Mouse (Mus musculus): ENCODE results near the gene Rpp25l. TPM values are rescaled to one million over a fixed set of nuclear protein-coding genes. Genes with fewer than 3 reads are reported as not detected.
"Not testable (repeated sequence)": the region's sequence is repeated elsewhere in the genome, so short reads cannot be mapped to it uniquely, and the experiment has no call there.

Rpp25l gene
- polyA plus RNA-seq, 1 experiment from 2014 or later: 59.5 TPM

GRCm38 (mm10) chr4:41690014-41690413 is 23.3 kb downstream of the Rpp25l start:
- not testable (repeated sequence) for ATAC-seq (ENCODE audit: insufficient read depth, low FRiP score, low read depth); H3K36me3 ChIP-seq; H3K9ac ChIP-seq; H3K27me3 ChIP-seq (replicated peaks); H3K27ac ChIP-seq; H3K9me3 ChIP-seq; H3K4me2 ChIP-seq; H3K4me3 ChIP-seq (replicated peaks); H3K4me1 ChIP-seq
- no CpG with 5 or more reads among the region's 4 CpGs for WGBS

- H3K4me1 ChIP-seq; H3K4me3 ChIP-seq (replicated peaks); H3K36me3 ChIP-seq; ATAC-seq (ENCODE audit: insufficient read depth, low FRiP score, low read depth); H3K27me3 ChIP-seq (replicated peaks); H3K9ac ChIP-seq; H3K4me2 ChIP-seq; H3K27ac ChIP-seq; H3K9me3 ChIP-seq: not testable (repeated sequence)
- 54% methylated on average over 1 of the region's 1 CpGs for WGBS
These were observed 24.8 kb downstream of the Rpp25l start for GRCm38 (mm10) chr4:41688562-41688961.

GRCm38 (mm10) chr4:41685882-41686492 is 27.3 kb downstream of the Rpp25l start:
- ATAC-seq (ENCODE audit: insufficient read depth, low FRiP score, low read depth); H3K27me3 ChIP-seq (replicated peaks); H3K9me3 ChIP-seq; H3K9ac ChIP-seq; H3K4me1 ChIP-seq; H3K4me3 ChIP-seq (replicated peaks); H3K27ac ChIP-seq; H3K36me3 ChIP-seq; H3K4me2 ChIP-seq: not testable (repeated sequence)
- WGBS: 65% methylated on average over 10 of the region's 10 CpGs

GRCm38 (mm10) chr4:41684931-41685453 is 28.3 kb downstream of the Rpp25l start:
- not testable (repeated sequence) for ATAC-seq (ENCODE audit: insufficient read depth, low FRiP score, low read depth); H3K9me3 ChIP-seq; H3K36me3 ChIP-seq; H3K4me3 ChIP-seq (replicated peaks); H3K9ac ChIP-seq; H3K27me3 ChIP-seq (replicated peaks); H3K4me2 ChIP-seq; H3K27ac ChIP-seq
- peaks cover 18% of the 10 kb centered on the region for H3K4me1 ChIP-seq
- 2% methylated on average over 11 of the region's 14 CpGs for WGBS

- WGBS: 4% methylated on average over 27 of the region's 27 CpGs
- H3K9ac ChIP-seq; ATAC-seq (ENCODE audit: insufficient read depth, low FRiP score, low read depth); H3K36me3 ChIP-seq; H3K4me3 ChIP-seq (replicated peaks); H3K27me3 ChIP-seq (replicated peaks); H3K9me3 ChIP-seq: not testable (repeated sequence)
- H3K27ac ChIP-seq: peak overlapping the region; percentile 35
- peaks cover 23% of the 10 kb centered on the region for H3K4me1 ChIP-seq
- peak overlapping the region; percentile 34; the same call in 1 of the 2 replicates for H3K4me2 ChIP-seq
These were observed 29.0 kb downstream of the Rpp25l start for GRCm38 (mm10) chr4:41684131-41684930.

GRCm38 (mm10) chr4:41683303-41683702 is 30.0 kb downstream of the Rpp25l start:
- WGBS: 1% methylated on average over 13 of the region's 27 CpGs
- H3K9ac ChIP-seq; H3K36me3 ChIP-seq; H3K27ac ChIP-seq; H3K4me3 ChIP-seq (replicated peaks); H3K9me3 ChIP-seq; H3K27me3 ChIP-seq (replicated peaks): not testable (repeated sequence)
- ATAC-seq (ENCODE audit: insufficient read depth, low FRiP score, low read depth): peak; percentile 45; the same call in 1 of the 2 replicates
- 0 out of 2 replicates have a peak overlapping the region, but pooled peaks have one; percentile 33 for H3K4me2 ChIP-seq
- peaks cover 31% of the 10 kb centered on the region for H3K4me1 ChIP-seq

GRCm38 (mm10) chr4:41682789-41683188 is 30.5 kb downstream of the Rpp25l start:
- ATAC-seq (ENCODE audit: insufficient read depth, low FRiP score, low read depth): no peak
- no peak overlapping the region for H3K4me3 ChIP-seq (replicated peaks)
- H3K36me3 ChIP-seq: no peaks in the 10 kb centered on the region
- peaks cover 33% of the 10 kb centered on the region for H3K4me1 ChIP-seq
- peak overlapping the region; percentile 65 for H3K27ac ChIP-seq
- no peak overlapping the region for H3K9ac ChIP-seq
- 28% methylated on average over 6 of the region's 6 CpGs for WGBS
- H3K4me2 ChIP-seq: no peak overlapping the region
- H3K27me3 ChIP-seq (replicated peaks): no peaks in the 10 kb centered on the region
- H3K9me3 ChIP-seq: no peaks in the 10 kb centered on the region

GRCm38 (mm10) chr4:41681947-41682346 is 31.4 kb downstream of the Rpp25l start:
- Histone ChIP-seq H3K9ac (no peak overlapping the region), H3K36me3 (no peaks in the 10 kb centered on the region), H3K4me2 (no peak overlapping the region), H3K27me3 (replicated peaks) (no peaks in the 10 kb centered on the region), H3K9me3 (no peaks in the 10 kb centered on the region), H3K4me3 (replicated peaks) (no peak overlapping the region), H3K4me1 (peaks cover 41% of the 10 kb centered on the region), H3K27ac (peak overlapping the region; percentile 65; the same call in 1 of the 2 replicates)
- 60% methylated on average over 10 of the region's 10 CpGs for WGBS
- no peak for ATAC-seq (ENCODE audit: insufficient read depth, low FRiP score, low read depth)

- no peak for ATAC-seq (ENCODE audit: insufficient read depth, low FRiP score, low read depth)
- no peak overlapping the region for H3K4me2 ChIP-seq
- H3K27me3 ChIP-seq (replicated peaks): no peaks in the 10 kb centered on the region
- H3K9me3 ChIP-seq: no peaks in the 10 kb centered on the region
- peaks cover 49% of the 10 kb centered on the region for H3K4me1 ChIP-seq
- 56% methylated on average over 4 of the region's 4 CpGs for WGBS
- H3K36me3 ChIP-seq: no peaks in the 10 kb centered on the region
- H3K9ac ChIP-seq: no peak overlapping the region
- no peak overlapping the region for H3K27ac ChIP-seq
- H3K4me3 ChIP-seq (replicated peaks): no peak overlapping the region
These were observed 32.2 kb downstream of the Rpp25l start for GRCm38 (mm10) chr4:41681176-41681575.

GRCm38 (mm10) chr4:41679291-41679690 is 34.0 kb downstream of the Rpp25l start:
- no peaks in the 10 kb centered on the region for H3K9me3 ChIP-seq
- H3K36me3 ChIP-seq: no peaks in the 10 kb centered on the region
- no peaks in the 10 kb centered on the region for H3K27me3 ChIP-seq (replicated peaks)
- no peak overlapping the region for H3K9ac ChIP-seq
- WGBS: 30% methylated on average over 2 of the region's 2 CpGs
- H3K4me3 ChIP-seq (replicated peaks): no peak overlapping the region
- no peak overlapping the region for H3K4me2 ChIP-seq
- ATAC-seq (ENCODE audit: insufficient read depth, low FRiP score, low read depth): 0 out of 2 replicates have a peak, but pooled peaks have one; percentile 23
- peak overlapping the region; percentile 51; the same call in 1 of the 2 replicates for H3K27ac ChIP-seq
- peaks cover 52% of the 10 kb centered on the region for H3K4me1 ChIP-seq

GRCm38 (mm10) chr4:41678863-41679262 is 34.5 kb downstream of the Rpp25l start:
- Histone ChIP-seq H3K9me3 (no peaks in the 10 kb centered on the region), H3K4me2 (no peak overlapping the region), H3K9ac (no peak overlapping the region), H3K27me3 (replicated peaks) (no peaks in the 10 kb centered on the region), H3K4me3 (replicated peaks) (no peak overlapping the region), H3K36me3 (no peaks in the 10 kb centered on the region), H3K27ac (0 out of 2 replicates have a peak overlapping the region, but pooled peaks have one; percentile 51), H3K4me1 (peaks cover 52% of the 10 kb centered on the region)
- 64% methylated on average over 6 of the region's 6 CpGs for WGBS
- ATAC-seq (ENCODE audit: insufficient read depth, low FRiP score, low read depth): no peak

- Histone ChIP-seq H3K4me3 (replicated peaks) (no peak overlapping the region), H3K27ac (no peak overlapping the region), H3K9me3 (no peaks in the 10 kb centered on the region), H3K27me3 (replicated peaks) (no peaks in the 10 kb centered on the region), H3K4me2 (peak overlapping the region; percentile 16; the same call in 1 of the 2 replicates), H3K36me3 (no peaks in the 10 kb centered on the region), H3K4me1 (peaks cover 52% of the 10 kb centered on the region), H3K9ac (no peak overlapping the region)
- ATAC-seq (ENCODE audit: insufficient read depth, low FRiP score, low read depth): peak; percentile 50; the same call in 1 of the 2 replicates
- WGBS: 43% methylated on average over 13 of the region's 13 CpGs
These were observed 36.2 kb downstream of the Rpp25l start for GRCm38 (mm10) chr4:41677006-41677629.
